Mouse (Mus musculus) gastrocnemius, postnatal 14 days (tissue): ENCODE measurements around the gene Hinfp. TPM values are rescaled to one million over a fixed set of nuclear protein-coding genes. Genes with fewer than 3 reads are reported as not detected.
A peak's percentile ranks its signal among the peaks of the same experiment; 100 is the strongest.
"Not testable (repeated sequence)": the region's sequence is repeated elsewhere in the genome, so short reads cannot be mapped to it uniquely, and the experiment has no call there.

Experiments
- DNase-seq: peaks from one replicate; pipeline ENCODE4 v3.0.0; 2021; ENCODE audit warnings: mixed read lengths
- intact Hi-C: fragments of 180-260 bp; cut with DNase I; formaldehyde crosslinking; loops from one replicate; pipeline ENCODE4 v1.15.1; 2025; ENCODE audit warnings: low total_unique reads
- long read RNA-seq, 2 experiments: library from polyadenylated mRNA; stranded (forward); transcript quantifications; one replicate each; pipeline ENCODE4 v2.0.0; 2021
- total RNA-seq, 2 experiments: library from RNA; stranded (reverse); gene quantifications; 2 replicates each; pipeline ENCODE4 v1.2.3; 2021

The Hinfp gene
- total RNA-seq: 1 to 10 TPM; 5.8 to 6.0 TPM
- long read RNA-seq, experiment 1, partial matches to known transcripts: 0 of 1 reads
- long read RNA-seq, experiment 1, other reads (novel, unspliced or antisense): 1 of 1 reads
- long read RNA-seq, experiment 2, full-length matches to known transcripts: 1 of 2 reads
- long read RNA-seq, experiment 2, partial matches to known transcripts: 1 of 2 reads
- long read RNA-seq, experiment 2, other reads (novel, unspliced or antisense): 0 of 2 reads

DNA sequence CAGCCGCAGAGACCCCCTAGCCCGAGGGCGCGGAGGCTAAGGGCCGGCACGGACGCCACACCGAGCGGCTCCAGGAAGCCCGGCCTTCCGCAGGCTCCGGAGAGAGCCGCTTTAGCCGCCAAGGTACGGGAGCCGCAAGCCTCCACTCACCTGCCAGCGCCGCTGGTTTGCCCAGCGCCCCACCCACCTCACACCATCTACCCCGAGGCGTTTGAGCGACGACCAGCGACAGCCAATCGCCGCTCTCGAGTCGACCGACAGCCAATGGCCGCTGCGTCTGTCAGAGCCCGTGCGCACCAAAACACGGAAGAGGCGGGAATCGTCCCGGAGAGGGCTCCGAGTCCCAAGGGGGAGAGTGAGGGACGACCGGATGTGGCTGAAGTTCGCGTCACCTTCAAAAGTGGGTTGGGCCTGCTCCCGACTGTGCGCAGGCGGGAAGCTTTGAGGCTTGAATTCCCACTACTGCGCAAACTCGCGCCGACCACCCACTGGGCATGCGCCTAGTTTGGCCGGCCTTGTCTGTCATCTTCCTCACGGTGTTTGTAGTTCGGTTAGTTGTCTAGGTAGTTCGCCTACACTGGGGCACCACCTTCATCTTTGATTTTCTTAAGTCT, at the start of gene Hinfp:
Gene Hinfp (minus strand): TSS at position 206 of the 614 bp plus-strand sequence.
- intact Hi-C loops: no loop called here

GRCm38 (mm10) chr9:44353142-44353541, 47.7 kb upstream of the Hinfp start:
- no peak for DNase-seq
- intact Hi-C loops: loop anchor here (5.0 kb wide), 1 partner anchor 101 kb away; the partner anchor contains the start of gene Pdzd3

More for the DNA sequence above, at the start of gene Hinfp:
- DNase-seq: peak; percentile 99

DNA sequence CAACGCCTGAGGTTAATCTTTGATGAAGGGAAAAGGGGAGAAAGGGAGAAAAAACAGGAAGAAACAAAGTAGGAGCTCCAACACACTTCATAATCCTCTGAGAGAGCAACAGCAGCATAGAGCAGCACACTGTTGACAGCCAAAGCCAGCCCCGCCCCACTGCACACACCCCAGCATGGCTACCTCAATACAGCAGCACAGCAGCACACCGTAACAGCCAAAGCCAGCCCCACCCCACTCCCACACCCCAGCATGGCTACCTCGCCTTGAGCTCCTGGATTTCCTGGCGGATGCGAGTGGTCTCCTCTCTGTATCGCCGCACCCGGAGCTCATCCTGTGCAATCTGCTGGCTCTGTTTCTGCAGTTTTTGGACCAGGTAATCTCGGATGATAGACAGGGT, 46.9 kb upstream of the Hinfp start:
- no peak for DNase-seq
- intact Hi-C loops: loop anchor here (5.0 kb wide), 1 partner anchor 100 kb away; the partner anchor contains the start of gene Pdzd3

DNA sequence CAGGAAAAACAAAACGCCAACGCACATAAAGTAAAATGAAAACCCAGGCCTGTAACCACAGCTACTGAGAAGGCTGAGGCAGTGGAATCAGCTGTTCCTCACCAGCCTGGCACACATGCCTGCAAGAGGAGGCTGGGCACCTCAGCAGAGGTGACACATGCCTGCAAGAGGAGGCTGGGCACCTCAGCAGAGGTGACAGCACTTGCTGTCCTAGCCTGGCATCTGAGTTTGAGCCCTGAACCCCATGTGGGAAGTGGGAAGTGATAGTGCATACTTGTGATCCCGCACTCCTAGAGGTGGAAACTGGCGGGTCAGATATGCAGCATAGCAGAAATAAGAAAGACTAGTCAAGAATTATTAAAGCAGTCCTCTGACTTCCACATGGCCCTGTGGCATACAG, 45.9 kb upstream of the Hinfp start:
- intact Hi-C loops: loop anchor here (5.0 kb wide), 1 partner anchor 99 kb away; the partner anchor contains the start of gene Pdzd3
- DNase-seq: no peak

- intact Hi-C loops: no loop called here
- no peak for DNase-seq
Observed at GRCm38 (mm10) chr9:44348546-44348945, 43.1 kb upstream of the Hinfp start.

DNA sequence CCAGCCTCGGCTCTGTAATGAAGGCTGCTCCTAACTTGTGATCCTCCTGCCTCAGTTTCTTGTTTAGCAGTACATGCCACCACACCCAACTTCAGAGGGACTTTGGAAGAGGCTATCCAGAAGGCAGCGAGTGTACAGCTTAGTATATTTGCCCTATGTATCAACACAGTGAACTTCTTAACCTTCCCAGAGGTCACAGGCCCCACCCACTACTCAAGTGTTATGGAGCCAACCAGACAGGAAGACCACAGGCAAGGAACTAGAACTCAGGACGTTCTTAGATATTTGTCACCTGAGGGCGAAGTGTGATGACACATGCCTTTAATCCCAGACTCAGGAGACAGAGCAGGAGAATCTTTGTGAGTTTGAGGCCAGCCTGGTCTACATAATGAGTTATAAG, 42.1 kb upstream of the Hinfp start:
- intact Hi-C loops: no loop called here
- no peak for DNase-seq

- intact Hi-C loops: no loop called here
- no peak for DNase-seq
Observed at GRCm38 (mm10) chr9:44347166-44347565, 41.7 kb upstream of the Hinfp start.

GRCm38 (mm10) chr9:44345570-44346433, 40.3 kb upstream of the Hinfp start:
- intact Hi-C loops: no loop called here
- no peak for DNase-seq

DNA sequence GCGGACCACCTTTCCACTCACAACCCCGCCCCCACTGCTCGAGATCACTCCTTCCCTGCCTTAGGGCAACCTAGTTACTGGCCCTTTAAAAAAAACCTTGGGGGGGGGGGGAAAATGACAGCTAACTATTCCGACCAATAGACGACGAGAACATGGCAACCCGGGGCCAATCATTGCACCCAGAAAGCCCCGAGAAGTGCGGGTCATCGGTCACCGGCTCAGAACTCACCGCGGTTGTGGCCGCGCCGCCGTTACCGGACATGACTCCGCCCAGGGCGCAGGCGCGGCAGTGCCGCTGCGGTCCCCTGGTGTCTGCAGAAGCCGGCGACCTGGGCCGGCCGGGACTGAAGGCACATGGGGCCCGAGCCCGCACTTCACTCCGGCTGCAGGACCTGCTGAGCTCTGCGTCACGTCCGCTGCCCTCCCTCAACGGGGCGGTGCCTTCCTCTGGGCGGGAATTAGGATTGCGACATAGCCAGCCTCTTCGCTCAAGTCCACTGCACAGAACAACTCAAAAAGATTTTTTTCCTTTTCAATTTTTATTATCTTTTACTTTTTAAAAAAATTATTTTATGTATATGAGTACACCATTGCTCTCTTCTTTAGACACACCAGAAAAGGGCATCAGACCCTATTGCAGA, 38.4 kb upstream of the Hinfp start, which contains the start of gene Hmbs:
Gene Hmbs (minus strand): TSS at position 448 of the 641 bp plus-strand sequence.
- DNase-seq: peak; percentile 92
- intact Hi-C loops: no loop called here

GRCm38 (mm10) chr9:44343290-44343689, 37.8 kb upstream of the Hinfp start:
- no peak for DNase-seq
- intact Hi-C loops: no loop called here

GRCm38 (mm10) chr9:44342605-44343004, 37.1 kb upstream of the Hinfp start:
- DNase-seq: no peak
- intact Hi-C loops: no loop called here

DNA sequence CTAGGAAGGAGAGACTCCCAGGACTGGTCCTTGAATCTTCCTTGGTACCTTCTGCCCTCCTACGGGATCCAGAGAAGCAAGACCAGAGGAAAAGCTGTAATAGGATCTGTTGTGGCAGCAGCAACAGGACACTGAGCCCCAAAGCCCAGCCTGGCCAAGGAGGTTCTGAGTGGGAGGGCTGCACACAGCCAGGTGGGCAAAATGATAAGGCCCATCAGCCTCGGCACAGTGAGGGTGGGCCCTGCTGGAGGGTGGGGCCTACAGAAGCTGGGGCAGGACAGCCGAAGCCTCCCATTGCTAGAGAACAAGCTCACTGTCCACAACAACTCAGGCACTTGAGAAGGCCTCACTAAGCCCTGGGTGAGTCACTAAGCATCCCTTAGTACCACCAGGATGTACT, 36.7 kb upstream of the Hinfp start:
- intact Hi-C loops: no loop called here
- DNase-seq: no peak

- no peak for DNase-seq
- intact Hi-C loops: no loop called here
Observed at GRCm38 (mm10) chr9:44341487-44341886, 36.0 kb upstream of the Hinfp start.

- intact Hi-C loops: no loop called here
- DNase-seq: no peak
Observed at GRCm38 (mm10) chr9:44338574-44338973, 33.1 kb upstream of the Hinfp start.

DNA sequence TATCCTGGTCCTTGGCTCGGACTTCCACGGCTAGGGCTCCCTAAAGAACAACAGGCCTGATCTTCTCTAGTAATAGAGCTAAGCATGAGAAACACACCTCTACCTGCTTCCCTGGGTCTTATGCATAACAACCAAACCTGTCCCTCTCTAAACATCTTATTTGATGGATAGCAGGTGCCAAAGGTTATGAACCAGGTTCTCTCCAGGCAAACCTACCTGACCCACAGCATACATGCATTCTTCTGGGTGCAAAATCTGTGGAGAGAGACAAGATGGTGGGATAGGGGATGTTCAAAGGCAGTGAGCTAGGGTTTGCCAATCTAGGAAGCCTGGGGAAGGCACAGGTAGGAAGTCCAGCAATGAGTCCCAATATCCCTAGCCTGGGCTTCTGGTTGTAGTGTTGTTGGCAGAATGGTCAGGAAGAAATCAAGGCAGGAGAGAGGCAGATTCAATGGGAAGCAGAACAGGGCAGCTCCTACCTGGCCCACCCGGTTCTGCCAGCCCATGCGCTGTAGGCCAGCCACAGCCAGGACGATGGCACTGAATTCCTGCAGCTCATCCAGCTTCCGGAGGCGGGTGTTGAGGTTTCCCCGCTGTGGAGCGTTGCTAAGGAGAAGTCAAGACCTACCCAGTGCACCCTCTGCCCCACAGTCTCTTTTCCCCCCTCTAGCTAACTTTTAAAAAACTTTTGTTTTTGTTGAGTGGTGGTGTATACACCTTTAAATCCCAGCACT, 32.1 kb upstream of the Hinfp start:
- intact Hi-C loops: no loop called here
- DNase-seq: no peak

DNA sequence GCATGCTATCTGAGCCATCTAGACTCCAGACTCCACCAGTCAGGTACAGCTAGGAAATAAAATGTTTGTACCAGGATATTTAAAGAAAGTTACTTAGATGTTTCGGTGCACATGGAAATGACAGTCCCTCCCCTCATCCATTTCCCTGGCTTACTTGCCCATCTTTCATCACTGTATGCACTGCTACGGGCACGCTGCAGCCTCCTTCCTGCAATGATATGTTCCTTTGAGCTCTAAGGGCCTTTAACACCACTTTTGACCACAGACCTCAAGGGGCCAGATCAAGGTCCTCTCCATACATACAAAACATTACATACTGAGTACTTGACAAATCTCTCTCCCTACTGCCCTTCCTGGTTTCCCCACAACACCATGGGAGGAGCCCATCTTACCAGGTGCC, 31.5 kb upstream of the Hinfp start:
- intact Hi-C loops: no loop called here
- no peak for DNase-seq

DNA sequence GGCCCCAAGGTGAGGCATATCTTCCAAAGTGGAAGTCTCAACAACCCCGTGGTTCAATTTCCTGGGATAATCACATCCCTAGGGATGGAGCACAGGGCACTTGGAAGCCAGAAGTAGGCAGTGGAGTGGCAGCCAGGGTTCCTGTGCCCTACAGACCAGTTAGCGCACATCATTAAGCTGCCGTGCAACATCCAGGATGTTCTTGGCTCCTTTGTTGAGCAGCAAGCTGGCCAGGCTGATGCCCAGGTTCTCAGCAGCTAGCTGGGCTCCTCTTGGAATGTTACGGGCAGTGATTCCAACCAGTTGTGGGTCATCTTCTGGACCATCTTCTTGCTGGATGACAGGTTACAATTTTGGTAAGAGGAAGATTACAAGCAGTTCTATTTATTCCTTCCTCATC, 31.0 kb upstream of the Hinfp start:
- intact Hi-C loops, DNase-seq: not testable (repeated sequence)

DNA sequence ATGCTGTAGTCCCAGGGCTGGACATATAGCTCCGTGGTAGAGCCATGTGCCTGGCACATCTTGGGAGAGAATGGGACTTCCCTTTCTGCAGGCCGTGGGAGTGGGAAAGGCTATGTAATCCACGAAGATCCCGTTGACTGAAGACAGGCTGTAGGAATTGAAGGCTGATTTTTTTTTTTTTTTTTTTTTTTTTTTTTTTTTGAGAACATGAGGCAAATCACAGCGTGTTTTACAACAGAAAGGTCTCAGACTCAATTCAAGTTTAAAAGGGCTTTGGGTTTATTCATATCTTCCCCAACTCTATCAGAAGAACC, 30.6 kb upstream of the Hinfp start:
- no peak for DNase-seq
- intact Hi-C loops: no loop called here

- intact Hi-C loops: no loop called here
Observed at GRCm38 (mm10) chr9:44335331-44336092, 30.0 kb upstream of the Hinfp start.

More at GRCm38 (mm10) chr9:44335331-44336092, 30.0 kb upstream of the Hinfp start:
- DNase-seq: peak; percentile 53
